10 mouse cellular contexts compared by ENCODE assay signal in genomic region chr5:120761901-120762300, GRCm38 (mm10). TPM values are rescaled to one million over a fixed set of nuclear protein-coding genes. Genes with fewer than 3 reads are reported as not detected.
DNase-seq lines count a peak whose midpoint lies in the region; ATAC-seq lines count a peak whose summit lies in the region.
"Had no signal": no experiment of that assay in that cellular context is flagged by ENCODE, and none has a peak within 500 bp of the region (broad histone marks: within the 10 kb centered on the region; RNA-seq: fewer than 3 reads in every experiment).

No protein-coding gene starts in this region.

- no peak overlapping the region for H3K4me2 ChIP-seq in forebrain, embryonic 11.5 days (ENCODE audit: low read depth, low read length, severe bottlenecking)
- H3K4me2 ChIP-seq in forebrain, embryonic 15.5 days (replicated peaks): no peak overlapping the region
- peak overlapping the region; percentile 21 for H3K4me2 ChIP-seq in midbrain, embryonic 12.5 days (replicated peaks)

- H3K27ac ChIP-seq in forebrain, embryonic 11.5 days (ENCODE audit: low read depth, low read length): no peak overlapping the region
- no peak overlapping the region for H3K27ac ChIP-seq in forebrain, embryonic 10.5 days
- H3K27ac ChIP-seq in forebrain, embryonic 15.5 days (replicated peaks): no peak overlapping the region
- H3K27ac ChIP-seq in midbrain, embryonic 12.5 days (replicated peaks): no peak overlapping the region

- ATAC-seq in forebrain, embryonic 11.5 days (replicated peaks; ENCODE audit: low FRiP score): 0 out of 2 replicates have a peak, but pooled peaks have one; percentile 36
- ATAC-seq in forebrain, embryonic 15.5 days (replicated peaks): 0 out of 2 replicates have a peak, but pooled peaks have one; percentile 35
- ATAC-seq in midbrain, embryonic 12.5 days (ENCODE audit: low FRiP score, low read depth): no peak

- WGBS in forebrain, embryonic 11.5 days: 23% methylated on average over 6 of the region's 6 CpGs
- 18% methylated on average over 6 of the region's 6 CpGs for WGBS in forebrain, embryonic 10.5 days
- WGBS in forebrain, embryonic 15.5 days: 26% methylated on average over 6 of the region's 6 CpGs
- WGBS in midbrain, embryonic 12.5 days: 29% methylated on average over 6 of the region's 6 CpGs

- no peaks in the 10 kb centered on the region for H3K9me3 ChIP-seq in forebrain, embryonic 11.5 days (ENCODE audit: control insufficient read depth, low read length)
- H3K9me3 ChIP-seq in forebrain, embryonic 10.5 days: no peaks in the 10 kb centered on the region
- H3K9me3 ChIP-seq in forebrain, embryonic 15.5 days: no peaks in the 10 kb centered on the region
- H3K9me3 ChIP-seq in midbrain, embryonic 12.5 days: no peaks in the 10 kb centered on the region

- no peak for DNase-seq in forebrain, embryonic 11.5 days (ENCODE audit: low spot score)
- DNase-seq in forebrain, embryonic 10.5 days (ENCODE audit: extremely low spot score, low spot score): no peak
- peak; percentile 73 for DNase-seq in ES-CJ7 (ENCODE audit: low read depth, low spot score)
- DNase-seq in layer of hippocampus, postnatal 10 days (ENCODE audit: low spot score in 2 of 2): no peak
- DNase-seq in kidney, adult 9 months: no peak
- DNase-seq in spleen, postnatal 36 days (ENCODE audit: low spot score in 2 of 2): no peak

- H3K27me3 ChIP-seq in forebrain, embryonic 11.5 days (ENCODE audit: control insufficient read depth, insufficient read depth, low read length): no peaks in the 10 kb centered on the region
- no peaks in the 10 kb centered on the region for H3K27me3 ChIP-seq in forebrain, embryonic 10.5 days (ENCODE audit: poor library complexity, severe bottlenecking)
- no peaks in the 10 kb centered on the region for H3K27me3 ChIP-seq in forebrain, embryonic 15.5 days
- 0 out of 2 replicates have a peak, but pooled peaks cover 3% of the 10 kb centered on the region for H3K27me3 ChIP-seq in midbrain, embryonic 12.5 days

- H3K4me3 ChIP-seq in forebrain, embryonic 11.5 days (ENCODE audit: low read depth, low read length): no peak overlapping the region
- no peak overlapping the region; the same call in 1 of the 2 replicates for H3K4me3 ChIP-seq in forebrain, embryonic 10.5 days
- H3K4me3 ChIP-seq in forebrain, embryonic 15.5 days: no peak overlapping the region
- H3K4me3 ChIP-seq in midbrain, embryonic 12.5 days: no peak overlapping the region
- H3K4me3 ChIP-seq: megakaryocyte, embryonic 14.5 days had no signal

- H3K36me3 ChIP-seq in forebrain, embryonic 11.5 days (ENCODE audit: control insufficient read depth, insufficient read depth, low read length): no peaks in the 10 kb centered on the region
- H3K36me3 ChIP-seq in forebrain, embryonic 10.5 days (replicated peaks): no peaks in the 10 kb centered on the region
- H3K36me3 ChIP-seq in forebrain, embryonic 15.5 days: no peaks in the 10 kb centered on the region
- H3K36me3 ChIP-seq in midbrain, embryonic 12.5 days: no peaks in the 10 kb centered on the region

- H3K9ac ChIP-seq in forebrain, embryonic 11.5 days (ENCODE audit: low read length): no peak overlapping the region
- H3K9ac ChIP-seq in forebrain, embryonic 15.5 days (replicated peaks): no peak overlapping the region
- no peak overlapping the region for H3K9ac ChIP-seq in midbrain, embryonic 12.5 days (replicated peaks)

- H3K4me1 ChIP-seq in forebrain, embryonic 11.5 days (replicated peaks; ENCODE audit: control insufficient read depth, insufficient read depth, low read length): no peaks in the 10 kb centered on the region
- peaks cover 10% of the 10 kb centered on the region; the same call in 1 of the 2 replicates for H3K4me1 ChIP-seq in forebrain, embryonic 10.5 days
- no peaks in the 10 kb centered on the region for H3K4me1 ChIP-seq in forebrain, embryonic 15.5 days
- no peaks in the 10 kb centered on the region for H3K4me1 ChIP-seq in midbrain, embryonic 12.5 days
- H3K4me1 ChIP-seq: megakaryocyte, embryonic 14.5 days had no signal

RNA-seq across cellular contexts. Expression of gene Oas2, which starts 12.2 kb away (rescaled TPM):
- 0.15 TPM in 1 of 2 replicates, not detected in the other for polyA plus RNA-seq in forebrain, embryonic 11.5 days (2014; fragmentation: Nextera tagmentation; extraction: Ambion mirVana)
- polyA plus RNA-seq in forebrain, embryonic 10.5 days (2016; fragmentation: Nextera tagmentation; extraction: Ambion mirVana): 0.11 TPM in 1 of 2 replicates, not detected in the other
- polyA plus RNA-seq in forebrain, embryonic 15.5 days (2015; fragmentation: Nextera tagmentation; extraction: Ambion mirVana): 0.08 and 0.14 TPM in 2 replicates
- polyA plus RNA-seq in midbrain, embryonic 12.5 days (2016; fragmentation: Nextera tagmentation; extraction: Ambion mirVana): 0.21 and 0.34 TPM in 2 replicates
- under 1 TPM in 1 of 2 experiments, not detected in 1; 0.18 TPM for total RNA-seq in layer of hippocampus, postnatal 10 days (2021)

RNA-seq across cellular contexts. Expression of gene Oas3, which starts 15.6 kb away (rescaled TPM):
- 0.12 and 0.27 TPM in 2 replicates for polyA plus RNA-seq in forebrain, embryonic 11.5 days (2014; fragmentation: Nextera tagmentation; extraction: Ambion mirVana)
- 0.07 and 0.14 TPM in 2 replicates for polyA plus RNA-seq in forebrain, embryonic 10.5 days (2016; fragmentation: Nextera tagmentation; extraction: Ambion mirVana)
- polyA plus RNA-seq in forebrain, embryonic 15.5 days (2015; fragmentation: Nextera tagmentation; extraction: Ambion mirVana): 0.22 and 0.40 TPM in 2 replicates
- 0.17 and 0.18 TPM in 2 replicates for polyA plus RNA-seq in midbrain, embryonic 12.5 days (2016; fragmentation: Nextera tagmentation; extraction: Ambion mirVana)
- total RNA-seq in layer of hippocampus, postnatal 10 days (2021): under 1 TPM; 0.33 to 0.37 TPM

RNA-seq across cellular contexts. Expression of gene Oas1e, which starts 33.4 kb away (rescaled TPM):
- polyA plus RNA-seq in forebrain, embryonic 11.5 days (2014; fragmentation: Nextera tagmentation; extraction: Ambion mirVana): not detected in 2 replicates
- polyA plus RNA-seq in forebrain, embryonic 10.5 days (2016; fragmentation: Nextera tagmentation; extraction: Ambion mirVana): not detected in 2 replicates
- polyA plus RNA-seq in forebrain, embryonic 15.5 days (2015; fragmentation: Nextera tagmentation; extraction: Ambion mirVana): 0.26 TPM in 1 of 2 replicates, not detected in the other
- polyA plus RNA-seq in midbrain, embryonic 12.5 days (2016; fragmentation: Nextera tagmentation; extraction: Ambion mirVana): not detected in 2 replicates
- total RNA-seq in layer of hippocampus, postnatal 10 days (2021): not detected
- polyA plus RNA-seq: stomach, embryonic 16.5 days had no signal

RNA-seq across cellular contexts. Expression of gene Dtx1, which starts 50.2 kb away (rescaled TPM):
- 6.4 and 6.6 TPM in 2 replicates for polyA plus RNA-seq in forebrain, embryonic 11.5 days (2014; fragmentation: Nextera tagmentation; extraction: Ambion mirVana)
- polyA plus RNA-seq in forebrain, embryonic 10.5 days (2016; fragmentation: Nextera tagmentation; extraction: Ambion mirVana): 1.3 and 2.0 TPM in 2 replicates
- 48.2 and 52.8 TPM in 2 replicates for polyA plus RNA-seq in forebrain, embryonic 15.5 days (2015; fragmentation: Nextera tagmentation; extraction: Ambion mirVana)
- polyA plus RNA-seq in midbrain, embryonic 12.5 days (2016; fragmentation: Nextera tagmentation; extraction: Ambion mirVana): 17.1 and 18.4 TPM in 2 replicates
- 10 to 100 TPM; 87.6 to 93.3 TPM for total RNA-seq in layer of hippocampus, postnatal 10 days (2021)

RNA-seq across cellular contexts. Expression of gene Oas1c, which starts 50.4 kb away (rescaled TPM):
- 0.36 TPM in 1 of 2 replicates, not detected in the other for polyA plus RNA-seq in forebrain, embryonic 11.5 days (2014; fragmentation: Nextera tagmentation; extraction: Ambion mirVana)
- 0.33 and 0.41 TPM in 2 replicates for polyA plus RNA-seq in forebrain, embryonic 10.5 days (2016; fragmentation: Nextera tagmentation; extraction: Ambion mirVana)
- 0.20 and 0.41 TPM in 2 replicates for polyA plus RNA-seq in forebrain, embryonic 15.5 days (2015; fragmentation: Nextera tagmentation; extraction: Ambion mirVana)
- 0.16 and 0.27 TPM in 2 replicates for polyA plus RNA-seq in midbrain, embryonic 12.5 days (2016; fragmentation: Nextera tagmentation; extraction: Ambion mirVana)
- 1 to 10 TPM in 1 of 2 experiments, under 1 TPM in 1; 0.47 to 1.0 TPM for total RNA-seq in layer of hippocampus, postnatal 10 days (2021)
